Mouse (Mus musculus): Measurements from ENCODE around the gene Vcl. TPM values are rescaled to one million over a fixed set of nuclear protein-coding genes. Genes with fewer than 3 reads are reported as not detected.

Gene Vcl
- polyA plus RNA-seq, 1 experiment from 2014 or later: 39.9 TPM

- 22% methylated on average over 8 of the region's 8 CpGs for WGBS
- peak overlapping the region; percentile 89 for H3K4me2 ChIP-seq (ENCODE audit: low read length)
- DNase-seq (ENCODE audit: low spot score): peak; percentile 27
These were observed 1.5 kb downstream of the Vcl start for GRCm38 (mm10) chr14:20930481-20931391.

GRCm38 (mm10) chr14:20938424-20938823 lies 9.2 kb downstream of the Vcl start:
- H3K4me2 ChIP-seq (ENCODE audit: low read length): no peak overlapping the region
- H3K9ac ChIP-seq (ENCODE audit: low read depth, low read length): no peak overlapping the region
- H3K27me3 ChIP-seq (ENCODE audit: insufficient read depth, low read length): no peaks in the 10 kb centered on the region
- DNase-seq (ENCODE audit: low spot score): peak; percentile 40
- H3K36me3 ChIP-seq (ENCODE audit: insufficient read depth, low read length): no peaks in the 10 kb centered on the region
- TF ChIP-seq CTCF (IDR thresholded peaks at IDR 0.05; ENCODE audit: low read depth): no peak
- no peak overlapping the region for H3K4me3 ChIP-seq (replicated peaks; ENCODE audit: low read depth, low read length)
- no peak for ATAC-seq (replicated peaks; ENCODE audit: low FRiP score, low read depth)
- 56% methylated on average over 2 of the region's 2 CpGs for WGBS
- no peak overlapping the region for H3K27ac ChIP-seq
- peaks cover 4% of the 10 kb centered on the region; the same call in 1 of the 2 replicates for H3K4me1 ChIP-seq (replicated peaks; ENCODE audit: insufficient read depth, low read length)
- H3K9me3 ChIP-seq (replicated peaks; ENCODE audit: low read length): no peaks in the 10 kb centered on the region

More at GRCm38 (mm10) chr14:20930481-20931391, 1.5 kb downstream of the Vcl start:
- Histone ChIP-seq H3K4me3 (replicated peaks; ENCODE audit: low read depth, low read length) (peak overlapping the region; percentile 91), H3K36me3 (ENCODE audit: insufficient read depth, low read length) (no peaks in the 10 kb centered on the region), H3K27me3 (ENCODE audit: insufficient read depth, low read length) (no peaks in the 10 kb centered on the region), H3K9me3 (replicated peaks; ENCODE audit: low read length) (no peaks in the 10 kb centered on the region), H3K4me1 (replicated peaks; ENCODE audit: insufficient read depth, low read length) (peaks cover 19% of the 10 kb centered on the region), H3K9ac (ENCODE audit: low read depth, low read length) (peak overlapping the region; percentile 80), H3K27ac (peak overlapping the region; percentile 57)
- no peak for TF ChIP-seq CTCF (IDR thresholded peaks at IDR 0.05; ENCODE audit: low read depth)
- no peak for ATAC-seq (replicated peaks; ENCODE audit: low FRiP score, low read depth)

- WGBS: 27% methylated on average over 1 of the region's 1 CpGs
- DNase-seq (ENCODE audit: low spot score) (no peak), ATAC-seq (replicated peaks; ENCODE audit: low FRiP score, low read depth) (no peak)
- Histone ChIP-seq H3K27me3 (ENCODE audit: insufficient read depth, low read length) (no peaks in the 10 kb centered on the region), H3K4me3 (replicated peaks; ENCODE audit: low read depth, low read length) (no peak overlapping the region), H3K27ac (no peak overlapping the region), H3K9me3 (replicated peaks; ENCODE audit: low read length) (no peaks in the 10 kb centered on the region), H3K4me1 (replicated peaks; ENCODE audit: insufficient read depth, low read length) (peaks cover 4% of the 10 kb centered on the region; the same call in 1 of the 2 replicates), H3K4me2 (ENCODE audit: low read length) (no peak overlapping the region), H3K9ac (ENCODE audit: low read depth, low read length) (no peak overlapping the region), H3K36me3 (ENCODE audit: insufficient read depth, low read length) (no peaks in the 10 kb centered on the region)
- no peak for TF ChIP-seq CTCF (IDR thresholded peaks at IDR 0.05; ENCODE audit: low read depth)
These were observed 9.7 kb downstream of the Vcl start for GRCm38 (mm10) chr14:20938860-20939259.

GRCm38 (mm10) chr14:20945296-20945695 lies 16.1 kb downstream of the Vcl start:
- WGBS: 88% methylated on average over 2 of the region's 2 CpGs
- H3K27me3 ChIP-seq (ENCODE audit: insufficient read depth, low read length): no peaks in the 10 kb centered on the region
- no peak overlapping the region for H3K4me2 ChIP-seq (ENCODE audit: low read length)
- H3K27ac ChIP-seq: no peak overlapping the region
- no peak overlapping the region for H3K4me3 ChIP-seq (replicated peaks; ENCODE audit: low read depth, low read length)
- no peak for TF ChIP-seq CTCF (IDR thresholded peaks at IDR 0.05; ENCODE audit: low read depth)
- no peaks in the 10 kb centered on the region for H3K4me1 ChIP-seq (replicated peaks; ENCODE audit: insufficient read depth, low read length)
- no peaks in the 10 kb centered on the region for H3K36me3 ChIP-seq (ENCODE audit: insufficient read depth, low read length)
- ATAC-seq (replicated peaks; ENCODE audit: low FRiP score, low read depth): no peak
- H3K9me3 ChIP-seq (replicated peaks; ENCODE audit: low read length): no peaks in the 10 kb centered on the region
- no peak overlapping the region for H3K9ac ChIP-seq (ENCODE audit: low read depth, low read length)
- DNase-seq (ENCODE audit: low spot score): no peak

- Histone ChIP-seq H3K27me3 (ENCODE audit: insufficient read depth, low read length) (no peaks in the 10 kb centered on the region), H3K4me2 (ENCODE audit: low read length) (no peak overlapping the region), H3K9me3 (replicated peaks; ENCODE audit: low read length) (no peaks in the 10 kb centered on the region), H3K4me1 (replicated peaks; ENCODE audit: insufficient read depth, low read length) (no peaks in the 10 kb centered on the region), H3K4me3 (replicated peaks; ENCODE audit: low read depth, low read length) (no peak overlapping the region), H3K27ac (no peak overlapping the region), H3K9ac (ENCODE audit: low read depth, low read length) (no peak overlapping the region), H3K36me3 (ENCODE audit: insufficient read depth, low read length) (no peaks in the 10 kb centered on the region)
- no peak for DNase-seq (ENCODE audit: low spot score)
- no peak for TF ChIP-seq CTCF (IDR thresholded peaks at IDR 0.05; ENCODE audit: low read depth)
- ATAC-seq (replicated peaks; ENCODE audit: low FRiP score, low read depth): no peak
These were observed 26.8 kb downstream of the Vcl start for GRCm38 (mm10) chr14:20956021-20956420.

- WGBS: 77% methylated on average over 2 of the region's 2 CpGs
- Histone ChIP-seq H3K27me3 (ENCODE audit: insufficient read depth, low read length) (no peaks in the 10 kb centered on the region), H3K9ac (ENCODE audit: low read depth, low read length) (no peak overlapping the region), H3K4me2 (ENCODE audit: low read length) (no peak overlapping the region), H3K4me3 (replicated peaks; ENCODE audit: low read depth, low read length) (no peak overlapping the region), H3K4me1 (replicated peaks; ENCODE audit: insufficient read depth, low read length) (0 out of 2 replicates have a peak, but pooled peaks cover 6% of the 10 kb centered on the region), H3K36me3 (ENCODE audit: insufficient read depth, low read length) (no peaks in the 10 kb centered on the region), H3K9me3 (replicated peaks; ENCODE audit: low read length) (no peaks in the 10 kb centered on the region), H3K27ac (no peak overlapping the region)
- TF ChIP-seq CTCF (IDR thresholded peaks at IDR 0.05; ENCODE audit: low read depth): no peak
- DNase-seq (ENCODE audit: low spot score) (no peak), ATAC-seq (replicated peaks; ENCODE audit: low FRiP score, low read depth) (no peak)
These were observed 29.8 kb downstream of the Vcl start for GRCm38 (mm10) chr14:20958971-20959370.

Data from kidney, postnatal 0 days (tissue).